9 mouse cellular contexts compared by ENCODE assay signal in genomic region chr7:63924747-63925412, GRCm38 (mm10). TPM values are rescaled to one million over a fixed set of nuclear protein-coding genes. Genes with fewer than 3 reads are reported as not detected.
DNase-seq lines count a peak whose midpoint lies in the region; ATAC-seq lines count a peak whose summit lies in the region.
"Had no signal": no experiment of that assay in that cellular context is flagged by ENCODE, and none has a peak within 500 bp of the region (broad histone marks: within the 10 kb centered on the region; RNA-seq: fewer than 3 reads in every experiment).

No protein-coding gene starts in this region.

- 78% methylated on average over 6 of the region's 6 CpGs for WGBS in hindbrain, embryonic 12.5 days
- WGBS in hindbrain, embryonic 11.5 days = 83% methylated on average over 6 of the region's 6 CpGs
- 23% methylated on average over 6 of the region's 6 CpGs for WGBS in kidney, embryonic 14.5 days
- 32% methylated on average over 6 of the region's 6 CpGs for WGBS in limb, embryonic 12.5 days

- H3K36me3 ChIP-seq in hindbrain, embryonic 12.5 days = no peaks in the 10 kb centered on the region
- H3K36me3 ChIP-seq in hindbrain, embryonic 11.5 days (ENCODE audit: control insufficient read depth, insufficient read depth, low read length) = no peaks in the 10 kb centered on the region
- H3K36me3 ChIP-seq in kidney, embryonic 14.5 days (ENCODE audit: control insufficient read depth, insufficient read depth, low read length) = no peaks in the 10 kb centered on the region
- H3K36me3 ChIP-seq in limb, embryonic 12.5 days = no peaks in the 10 kb centered on the region

- no peaks in the 10 kb centered on the region for H3K9me3 ChIP-seq in hindbrain, embryonic 12.5 days (replicated peaks)
- H3K9me3 ChIP-seq in hindbrain, embryonic 11.5 days (ENCODE audit: control insufficient read depth, low read length) = no peaks in the 10 kb centered on the region
- H3K9me3 ChIP-seq in kidney, embryonic 14.5 days (ENCODE audit: control insufficient read depth, low read length) = 0 out of 2 replicates have a peak, but pooled peaks cover 4% of the 10 kb centered on the region
- H3K9me3 ChIP-seq in limb, embryonic 12.5 days = no peaks in the 10 kb centered on the region

- H3K4me3 ChIP-seq in hindbrain, embryonic 12.5 days = no peak overlapping the region
- no peak overlapping the region for H3K4me3 ChIP-seq in hindbrain, embryonic 11.5 days (ENCODE audit: low read depth, low read length)
- H3K4me3 ChIP-seq in kidney, embryonic 14.5 days (ENCODE audit: low read length) = no peak overlapping the region
- H3K4me3 ChIP-seq in limb, embryonic 12.5 days (replicated peaks) = no peak overlapping the region

- H3K9ac ChIP-seq in hindbrain, embryonic 12.5 days = no peak overlapping the region
- H3K9ac ChIP-seq in hindbrain, embryonic 11.5 days (ENCODE audit: low read depth, low read length) = no peak overlapping the region
- H3K9ac ChIP-seq in kidney, embryonic 14.5 days (ENCODE audit: low read depth, low read length) = no peak overlapping the region
- H3K9ac ChIP-seq in limb, embryonic 12.5 days (replicated peaks) = no peak overlapping the region

- H3K27ac ChIP-seq in hindbrain, embryonic 12.5 days = 0 out of 2 replicates have a peak overlapping the region, but pooled peaks have one; percentile 35
- H3K27ac ChIP-seq in hindbrain, embryonic 11.5 days (ENCODE audit: low read depth, low read length) = no peak overlapping the region
- peak overlapping the region; percentile 74; the same call in 1 of the 2 replicates for H3K27ac ChIP-seq in kidney, embryonic 14.5 days (ENCODE audit: low read depth, low read length)
- peak overlapping the region; percentile 78 for H3K27ac ChIP-seq in limb, embryonic 12.5 days

- peaks cover 35% of the 10 kb centered on the region for H3K4me1 ChIP-seq in hindbrain, embryonic 12.5 days
- no peaks in the 10 kb centered on the region for H3K4me1 ChIP-seq in hindbrain, embryonic 11.5 days (replicated peaks; ENCODE audit: control insufficient read depth, insufficient read depth, low read length)
- H3K4me1 ChIP-seq in kidney, embryonic 14.5 days (ENCODE audit: control insufficient read depth, insufficient read depth, low read length) = peaks cover 34% of the 10 kb centered on the region
- H3K4me1 ChIP-seq in limb, embryonic 12.5 days (replicated peaks) = peaks cover 36% of the 10 kb centered on the region

- DNase-seq in hindbrain, embryonic 11.5 days (ENCODE audit: low spot score) = no peak
- peak; percentile 74 to 81 for DNase-seq in cerebellum, adult 18-20 months
- peak; percentile 82 for DNase-seq in gastrocnemius, postnatal 25 days
- peak; percentile 91 for DNase-seq in right cerebral cortex, adult 2 months (ENCODE audit: low spot score in 2 of 2)

- no peak overlapping the region for H3K4me2 ChIP-seq in hindbrain, embryonic 12.5 days (replicated peaks)
- H3K4me2 ChIP-seq in hindbrain, embryonic 11.5 days (replicated peaks; ENCODE audit: low read depth, low read length) = no peak overlapping the region
- peak overlapping the region; percentile 18; the same call in 1 of the 2 replicates for H3K4me2 ChIP-seq in kidney, embryonic 14.5 days (replicated peaks; ENCODE audit: low read depth, low read length)
- peak overlapping the region; percentile 27 for H3K4me2 ChIP-seq in limb, embryonic 12.5 days

- H3K27me3 ChIP-seq in hindbrain, embryonic 12.5 days = no peaks in the 10 kb centered on the region
- no peaks in the 10 kb centered on the region for H3K27me3 ChIP-seq in hindbrain, embryonic 11.5 days (ENCODE audit: control insufficient read depth, insufficient read depth, low read length)
- no peaks in the 10 kb centered on the region for H3K27me3 ChIP-seq in kidney, embryonic 14.5 days (ENCODE audit: control insufficient read depth, insufficient read depth, low read length)
- H3K27me3 ChIP-seq in limb, embryonic 12.5 days = no peaks in the 10 kb centered on the region

- no peak for ATAC-seq in hindbrain, embryonic 12.5 days (ENCODE audit: low FRiP score)
- no peak for ATAC-seq in hindbrain, embryonic 11.5 days (ENCODE audit: low FRiP score)
- peak; percentile 67 for ATAC-seq in kidney, embryonic 14.5 days (ENCODE audit: low FRiP score, low TSS enrichment)
- ATAC-seq in limb, embryonic 12.5 days (ENCODE audit: insufficient number of reproducible peaks, insufficient read depth, low FRiP score, low TSS enrichment, low read depth) = peak; percentile 58
- ATAC-seq in CD4-positive, CD25-positive, alpha-beta regulatory T cell, adult 4 months = no peak

RNA-seq across cellular contexts. Expression of gene E030018B13Rik, which starts 8.2 kb away (rescaled TPM):
- polyA plus RNA-seq in hindbrain, embryonic 12.5 days (2016; fragmentation: Nextera tagmentation; extraction: Ambion mirVana) = 0.21 TPM in 1 of 2 replicates, not detected in the other
- polyA plus RNA-seq in hindbrain, embryonic 11.5 days (2014; fragmentation: Nextera tagmentation; extraction: Ambion mirVana) = 0.28 TPM in 1 of 2 replicates, not detected in the other
- total RNA-seq in gastrocnemius, postnatal 25 days (2021) = not detected
- polyA plus RNA-seq in kidney, embryonic 14.5 days (2014; fragmentation: Nextera tagmentation; extraction: Ambion mirVana) = 0.35 TPM in 1 of 2 replicates, not detected in the other
- polyA plus RNA-seq in limb, embryonic 12.5 days (2016; fragmentation: Nextera tagmentation; extraction: Ambion mirVana) = not detected in 2 replicates
- not detected for polyA plus RNA-seq in CD4-positive, CD25-positive, alpha-beta regulatory T cell, adult 4 months (2017; shearing (Covaris generic))
- total RNA-seq: layer of hippocampus, postnatal 25 days had no signal

RNA-seq across cellular contexts. Expression of gene Klf13, which starts 13.8 kb away (rescaled TPM):
- 28.1 and 30.1 TPM in 2 replicates for polyA plus RNA-seq in hindbrain, embryonic 12.5 days (2016; fragmentation: Nextera tagmentation; extraction: Ambion mirVana)
- 30.4 and 35.4 TPM in 2 replicates for polyA plus RNA-seq in hindbrain, embryonic 11.5 days (2014; fragmentation: Nextera tagmentation; extraction: Ambion mirVana)
- total RNA-seq in gastrocnemius, postnatal 25 days (2021) = 10 to 100 TPM; 38.9 to 43.1 TPM
- 23.0 and 23.2 TPM in 2 replicates for polyA plus RNA-seq in kidney, embryonic 14.5 days (2014; fragmentation: Nextera tagmentation; extraction: Ambion mirVana)
- 16.9 and 17.0 TPM in 2 replicates for polyA plus RNA-seq in limb, embryonic 12.5 days (2016; fragmentation: Nextera tagmentation; extraction: Ambion mirVana)
- 100 to 1,000 TPM; 209 to 217 TPM for polyA plus RNA-seq in CD4-positive, CD25-positive, alpha-beta regulatory T cell, adult 4 months (2017; shearing (Covaris generic))

Comparison
In these comparisons a context has a peak if more than half of its experiments do, and no peak if none do; other contexts are left out.
1. ATAC-seq: peak in kidney, embryonic 14.5 days (single experiment) and limb, embryonic 12.5 days (single experiment); none in hindbrain, embryonic 12.5 days (single experiment), hindbrain, embryonic 11.5 days (single experiment) and CD4-positive, CD25-positive, alpha-beta regulatory T cell, adult 4 months (single experiment).
2. H3K4me2 ChIP-seq: peak in kidney, embryonic 14.5 days (single experiment) and limb, embryonic 12.5 days (single experiment); none in hindbrain, embryonic 12.5 days (single experiment) and hindbrain, embryonic 11.5 days (single experiment).